Mouse (Mus musculus) urinary bladder, postnatal 36 days (tissue): ENCODE measurements around the gene Rxfp3.

Source experiments
- DNase-seq, 2 experiments: peaks; one replicate each; pipeline ENCODE4 v3.0.0; 2022; ENCODE audit warnings: low spot score in 2 of 2, mixed read lengths in 1 of 2

Gene Rxfp3

GRCm38 (mm10) chr15:11037711-11038110 lies at the start of gene Rxfp3:
TSS of gene Rxfp3 (minus strand) at chr15:11037991.
- no peak for DNase-seq

DNA sequence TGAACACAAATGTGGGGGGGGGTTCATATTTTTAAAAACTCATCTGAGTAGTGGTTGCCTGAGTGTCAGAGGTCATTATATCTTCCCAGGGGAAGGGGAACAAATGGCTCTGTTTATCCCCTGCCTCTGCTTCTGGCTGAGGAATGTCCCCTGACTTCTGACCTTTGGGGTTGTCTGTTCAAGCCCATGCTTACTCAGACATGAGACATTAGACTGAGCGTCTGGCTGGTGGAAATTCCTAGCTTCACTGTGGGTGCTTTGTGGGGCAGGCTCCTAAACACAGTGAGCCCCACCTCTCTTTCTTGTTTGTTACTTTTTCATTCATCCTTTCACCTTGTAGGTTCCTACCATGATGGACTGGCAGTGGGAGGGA lies 47.2 kb upstream of the Rxfp3 start:
- DNase-seq, result no peak

- no peak for DNase-seq
Observed at GRCm38 (mm10) chr15:11084241-11084992, 46.6 kb upstream of the Rxfp3 start.

- no peak for DNase-seq
Observed at GRCm38 (mm10) chr15:11083678-11084077, 45.9 kb upstream of the Rxfp3 start.

DNA sequence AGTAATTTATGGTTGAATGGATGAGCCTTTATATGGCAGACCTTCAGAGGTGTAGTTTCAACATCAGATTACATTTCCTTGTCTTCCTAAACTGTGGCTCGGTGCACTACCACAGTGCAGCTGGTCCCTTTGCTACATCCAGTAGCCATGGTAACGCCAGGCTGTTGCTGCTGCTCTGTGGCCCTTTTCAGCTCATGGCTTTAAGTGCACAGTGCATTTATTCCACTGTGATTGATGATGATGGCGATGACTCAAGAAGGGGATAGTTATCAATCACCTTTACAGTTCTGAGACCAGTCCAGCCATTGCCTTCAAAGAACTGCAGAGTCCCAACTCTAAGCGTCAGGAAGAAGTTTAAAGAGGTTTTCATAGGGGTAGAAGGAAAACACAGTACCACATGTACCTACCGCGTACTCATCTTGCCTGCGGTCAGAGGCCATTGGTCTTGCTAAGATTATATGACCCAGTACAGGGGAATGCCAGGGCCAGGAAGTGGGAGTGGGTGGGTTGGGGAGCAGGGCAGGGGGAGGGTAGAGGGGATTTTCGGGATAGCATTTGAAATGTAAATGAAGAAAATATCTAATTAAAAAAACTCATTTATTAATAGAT lies 45.3 kb upstream of the Rxfp3 start:
- DNase-seq, result no peak

- DNase-seq, result no peak
Observed at GRCm38 (mm10) chr15:11075726-11076361, 38.1 kb upstream of the Rxfp3 start.

DNA sequence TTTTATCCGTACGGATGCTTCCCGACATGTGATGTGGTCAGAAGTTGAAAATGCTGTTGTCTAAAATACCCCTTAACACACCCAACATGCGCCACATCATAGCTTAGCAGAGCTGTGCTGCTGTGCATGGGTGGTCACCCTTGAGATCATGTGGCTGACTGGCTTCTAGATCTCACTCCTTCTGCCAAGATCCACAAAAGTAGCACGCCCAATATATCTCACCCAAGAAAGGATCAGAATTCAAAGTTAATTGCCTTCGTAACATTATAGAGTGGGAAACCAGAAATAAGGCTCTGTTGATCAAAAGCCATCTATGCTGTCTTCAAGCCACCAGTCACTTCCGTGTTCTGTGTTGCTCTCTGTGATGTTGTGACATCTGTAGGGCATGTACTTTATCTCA lies 30.1 kb upstream of the Rxfp3 start:
- DNase-seq, result no peak

DNA sequence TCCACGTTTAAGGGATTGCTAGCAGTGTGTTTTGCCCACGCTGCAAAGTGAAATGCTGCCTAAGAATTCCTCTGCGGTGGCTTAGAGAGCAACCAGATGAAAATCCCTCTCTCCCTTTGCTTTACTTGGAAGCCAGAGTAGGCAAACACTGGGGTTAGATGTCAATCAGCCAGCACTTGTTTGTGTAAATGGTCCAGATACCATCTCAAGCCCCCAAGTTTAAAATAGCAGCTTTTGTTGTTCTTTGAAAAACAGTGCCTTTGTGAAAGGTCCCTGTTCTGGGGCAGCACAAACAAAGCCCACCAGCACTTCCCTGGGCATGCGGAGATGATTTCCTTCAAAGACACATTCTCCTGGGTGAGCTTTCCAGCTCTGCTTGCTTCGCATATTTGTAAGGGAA lies 28.5 kb upstream of the Rxfp3 start:
- no peak for DNase-seq

DNA sequence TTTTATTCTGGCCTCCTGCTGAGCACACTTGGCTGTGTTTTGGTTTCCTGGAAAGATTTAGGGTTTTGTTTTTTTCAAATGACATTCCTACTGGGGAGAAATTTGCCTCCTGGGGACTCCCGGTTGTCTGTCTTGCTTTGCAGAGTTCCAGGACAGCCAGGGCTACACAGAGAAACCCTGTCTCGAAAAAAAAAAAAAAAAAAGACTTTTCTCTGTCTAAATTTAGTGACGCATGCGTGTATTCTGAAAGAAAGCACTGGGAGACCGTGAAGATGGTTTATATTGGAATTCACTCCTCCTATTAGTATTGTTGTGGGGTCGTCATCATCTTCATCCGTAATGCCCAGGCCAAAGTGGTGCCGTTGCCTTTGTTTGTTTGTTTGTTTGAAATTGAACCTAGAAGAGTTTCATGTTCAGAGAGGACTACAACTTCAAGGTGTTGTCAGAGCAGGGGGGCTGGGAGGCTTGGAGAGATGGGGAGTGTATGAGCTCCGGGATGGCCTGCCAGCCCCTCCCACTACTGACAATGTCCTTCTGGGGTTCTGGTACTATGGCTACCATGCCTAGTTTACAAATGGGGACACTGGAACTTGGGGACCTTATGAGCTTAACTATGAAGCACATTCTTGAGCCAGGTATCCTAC lies 27.9 kb upstream of the Rxfp3 start:
- no peak for DNase-seq

GRCm38 (mm10) chr15:11064558-11065411 lies 27.0 kb upstream of the Rxfp3 start, which contains the start of gene Adamts12:
TSS of gene Adamts12 (plus strand) at chr15:11064790.
- DNase-seq, result peak; percentile 32 to 77

- no peak for DNase-seq
Observed at GRCm38 (mm10) chr15:11064160-11064557, 26.4 kb upstream of the Rxfp3 start.

GRCm38 (mm10) chr15:11062903-11063302 lies 25.1 kb upstream of the Rxfp3 start:
- DNase-seq, result no peak

- DNase-seq, result no peak
Observed at GRCm38 (mm10) chr15:11054440-11055080, 16.8 kb upstream of the Rxfp3 start.

DNA sequence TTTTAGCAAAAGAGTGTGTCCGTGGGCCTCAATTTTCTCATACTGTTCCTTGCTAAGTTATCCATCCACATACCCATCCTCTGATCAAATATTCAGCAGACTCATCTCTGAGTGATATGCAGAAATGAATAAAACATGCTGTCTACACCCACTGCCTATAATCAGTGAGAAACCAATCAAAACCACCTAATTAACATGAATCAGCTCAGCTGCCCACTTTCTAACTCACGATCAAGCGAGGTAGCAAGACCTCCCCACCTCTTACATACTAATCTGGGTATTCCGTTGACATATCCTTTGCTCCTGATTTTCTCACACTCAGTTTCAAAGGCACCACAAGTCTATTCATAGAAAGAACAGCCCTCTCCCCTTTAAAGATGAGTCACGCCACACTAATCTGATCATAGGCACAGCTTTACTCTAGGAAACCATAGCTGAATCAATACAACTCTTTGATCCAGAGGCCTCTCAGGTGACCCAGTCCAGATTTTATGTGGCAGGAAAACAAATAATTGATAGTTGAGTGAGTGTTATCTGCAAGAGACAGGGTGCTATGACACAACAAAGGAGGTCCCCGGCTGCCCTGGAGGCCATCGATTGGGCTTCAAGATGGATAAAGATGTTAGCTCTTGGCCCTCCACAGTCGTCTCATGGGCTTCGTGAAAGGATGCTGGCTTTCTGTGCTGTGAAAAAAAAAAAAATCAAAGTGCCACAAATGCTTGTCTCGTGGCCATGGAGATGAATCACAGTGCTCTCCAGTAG lies 16.1 kb upstream of the Rxfp3 start:
- DNase-seq, result no peak

DNA sequence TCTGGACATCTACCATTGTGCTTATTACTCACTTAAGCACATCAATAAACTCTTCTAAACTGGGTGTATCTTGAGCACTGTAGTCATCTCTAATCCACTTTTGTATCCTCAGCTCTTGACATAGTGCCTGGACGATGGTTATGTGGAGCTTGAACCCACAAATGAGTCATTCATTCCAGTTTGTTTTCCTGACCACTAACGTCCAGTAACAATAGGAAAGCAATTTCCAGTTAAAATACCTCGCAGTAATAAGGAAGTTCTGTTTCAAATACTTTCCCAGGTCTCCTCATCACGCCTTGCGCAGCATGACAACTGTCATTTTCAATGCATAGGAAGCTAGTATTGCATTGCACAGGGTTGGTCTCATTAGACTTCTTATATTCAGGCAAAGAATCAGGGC lies 5.0 kb upstream of the Rxfp3 start:
- DNase-seq, result no peak

- no peak for DNase-seq
Observed at GRCm38 (mm10) chr15:11041229-11041628, 3.4 kb upstream of the Rxfp3 start.

- DNase-seq, result no peak
Observed at GRCm38 (mm10) chr15:11040067-11040466, 2.3 kb upstream of the Rxfp3 start.

- peak; percentile 12 to 17 for DNase-seq
Observed at GRCm38 (mm10) chr15:11038476-11038875, 685 bp upstream of the Rxfp3 start.

DNA sequence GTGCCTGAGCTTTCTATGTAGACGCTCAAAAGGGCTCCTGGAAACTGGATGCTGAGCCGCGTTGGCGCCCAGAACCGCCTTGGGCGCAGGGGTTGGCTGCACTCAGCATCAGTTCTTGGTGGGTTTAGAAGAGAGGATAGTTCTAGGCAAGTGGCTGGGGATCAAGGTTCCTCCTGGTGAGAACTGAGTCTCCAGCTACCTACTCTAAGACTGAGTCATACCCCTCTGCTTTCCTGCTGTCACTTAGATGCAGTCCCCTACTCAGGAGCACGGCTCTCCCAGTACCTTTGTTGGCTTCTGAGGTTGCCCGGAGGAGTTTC lies 455 bp downstream of the Rxfp3 start:
- DNase-seq, result peak in 1 of 2 experiments; percentile 2
